Mouse (Mus musculus) liver, embryonic 14.5 days (tissue): ENCODE data around the gene Ankrd63.

ENCODE experiments used
- CTCF ChIP-seq: IDR thresholded peaks from 2 replicates; pipeline ENCODE4 v1.5.1; 2016; ENCODE audit warnings: antibody characterized with exemption, low read depth, control low read depth
- EP300 ChIP-seq: IDR thresholded peaks from 2 replicates; pipeline ENCODE4 v1.6.1; 2016; ENCODE audit warnings: antibody characterized with exemption, low read depth

DNA sequence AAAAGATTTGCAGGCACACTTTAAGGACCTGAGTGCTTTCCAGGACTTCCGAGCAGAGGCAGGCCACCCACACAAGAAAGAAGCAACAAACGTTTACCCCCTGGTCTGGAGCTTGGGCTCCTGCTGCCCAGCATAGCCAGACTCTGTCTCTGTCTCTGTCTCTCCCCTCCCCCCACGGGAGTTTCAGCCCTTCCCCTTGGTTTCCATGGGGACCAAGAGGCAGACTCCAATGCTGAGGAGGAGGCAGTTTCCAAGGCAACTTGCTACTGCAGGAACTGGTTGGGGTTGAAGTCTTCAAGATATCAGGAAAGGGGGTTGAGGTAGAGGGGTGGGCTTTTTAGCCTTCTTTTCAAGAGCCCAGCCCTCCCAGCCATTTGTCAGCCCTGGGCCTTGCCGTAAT, 10.5 kb upstream of the Ankrd63 start:
- no peak for TF ChIP-seq EP300
- no peak for TF ChIP-seq CTCF
